Mouse (Mus musculus) thymus, adult 18-20 months (tissue): Measurements from ENCODE around the gene Mon2.
"Not testable (repeated sequence)": the region's sequence is repeated elsewhere in the genome, so short reads cannot be mapped to it uniquely, and the experiment has no call there.

Experiments
- DNase-seq, 2 experiments: peaks; one replicate each; pipeline ENCODE4 v3.0.0; 2022; ENCODE audit warnings: mixed read lengths in 2 of 2

Gene Mon2

DNA sequence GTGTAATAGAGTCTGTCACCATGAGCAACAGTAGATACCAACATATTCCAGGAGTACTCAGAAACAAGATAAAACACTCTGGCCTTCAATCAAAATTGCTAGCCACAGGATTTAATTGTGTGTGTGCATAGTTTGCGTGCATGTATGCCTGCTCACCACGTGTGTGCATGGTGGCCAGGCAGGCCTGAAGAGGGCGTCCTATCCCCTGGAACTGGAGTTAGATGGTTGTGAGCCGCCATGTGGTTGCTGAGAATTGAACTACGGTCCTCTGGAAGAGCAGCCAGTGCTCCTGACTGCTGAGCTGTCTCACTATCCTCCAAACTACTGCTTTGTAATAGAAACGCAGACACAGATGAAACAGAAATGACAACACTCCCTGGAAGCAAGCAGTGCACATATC, 85.7 kb downstream of the Mon2 start:
- no peak for DNase-seq

DNA sequence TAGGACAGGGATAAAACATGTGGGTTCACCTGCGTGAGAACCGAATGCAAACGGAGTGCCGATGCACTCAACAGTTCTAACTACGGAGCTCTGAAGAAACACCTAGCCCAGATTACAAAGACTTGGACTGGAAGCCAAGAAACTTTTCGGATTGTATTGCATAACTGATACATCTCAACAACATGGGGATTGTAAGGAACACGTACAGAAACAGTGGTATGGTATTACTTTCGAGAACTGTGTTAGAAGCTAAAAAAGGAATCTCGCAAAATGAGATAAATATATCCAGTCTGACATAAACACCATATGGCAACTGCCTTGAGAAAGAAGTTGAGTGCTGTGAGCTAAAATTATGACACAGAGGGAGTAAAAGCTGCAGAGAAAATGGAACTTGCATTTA, 86.4 kb downstream of the Mon2 start:
- DNase-seq: no peak

GRCm38 (mm10) chr10:122988372-122988771, 87.9 kb downstream of the Mon2 start:
- no peak for DNase-seq

- peak; percentile 23 to 59 for DNase-seq
Measured at GRCm38 (mm10) chr10:122987671-122988128, 88.6 kb downstream of the Mon2 start.

DNA sequence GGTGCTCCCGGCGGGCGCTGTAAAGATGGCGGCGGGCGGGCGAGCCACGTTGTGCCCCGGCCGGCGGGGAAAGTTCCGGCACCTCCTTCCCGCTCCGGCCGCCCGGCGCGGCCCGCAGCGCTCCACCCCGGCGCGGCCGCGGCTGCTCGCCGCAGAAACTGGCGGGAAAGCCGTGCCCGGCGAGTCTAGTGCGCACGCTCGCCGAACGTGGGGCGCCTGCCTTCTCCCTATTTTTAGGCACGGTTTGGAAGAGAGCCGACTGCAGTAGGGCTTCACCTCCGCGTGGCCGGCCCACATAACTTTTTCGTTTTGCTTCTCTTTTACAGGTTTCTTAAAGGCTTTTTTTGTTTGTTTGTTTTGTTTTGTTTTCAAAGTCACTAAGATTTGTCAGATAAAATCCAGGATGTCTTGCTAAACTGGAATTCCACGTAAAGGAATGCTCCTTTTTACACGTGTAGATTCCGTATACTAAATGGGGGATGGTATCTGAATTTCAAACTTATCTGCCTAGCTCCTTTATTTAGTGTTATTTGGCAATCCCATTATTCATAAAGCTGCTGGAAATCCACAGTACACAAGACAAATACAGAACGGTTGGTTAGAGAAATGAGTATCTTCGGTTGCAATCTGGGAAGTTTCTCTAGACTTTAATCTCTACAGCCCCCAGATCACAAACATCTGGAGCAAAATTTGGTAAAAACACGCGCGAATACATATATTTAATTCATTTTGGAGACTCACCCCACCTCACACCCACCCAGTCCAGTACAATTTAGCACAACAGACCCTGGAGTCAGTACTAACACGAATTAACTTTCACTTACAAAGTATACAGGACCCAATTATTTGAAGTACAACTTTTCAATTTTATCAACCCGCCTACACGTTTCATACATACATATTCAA, 89.7 kb downstream of the Mon2 start:
- peak; percentile 49 to 55 for DNase-seq

GRCm38 (mm10) chr10:122985515-122986319, 90.6 kb downstream of the Mon2 start:
- DNase-seq: peak; percentile 73 to 75

DNA sequence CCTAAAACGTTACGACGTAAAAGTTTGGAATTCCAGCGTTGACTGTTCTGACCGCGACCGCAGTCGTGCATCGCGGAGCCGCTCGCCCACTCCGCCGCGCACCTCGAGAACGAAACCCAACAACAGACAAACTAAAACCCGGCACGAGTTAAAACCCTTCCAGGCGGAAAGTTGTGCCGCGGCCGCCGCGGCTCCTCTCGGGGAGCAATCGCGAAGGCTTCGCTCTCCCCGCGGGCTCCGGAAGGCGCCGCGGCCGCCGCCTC, 91.1 kb downstream of the Mon2 start:
- peak in 1 of 2 experiments; percentile 41 for DNase-seq

DNA sequence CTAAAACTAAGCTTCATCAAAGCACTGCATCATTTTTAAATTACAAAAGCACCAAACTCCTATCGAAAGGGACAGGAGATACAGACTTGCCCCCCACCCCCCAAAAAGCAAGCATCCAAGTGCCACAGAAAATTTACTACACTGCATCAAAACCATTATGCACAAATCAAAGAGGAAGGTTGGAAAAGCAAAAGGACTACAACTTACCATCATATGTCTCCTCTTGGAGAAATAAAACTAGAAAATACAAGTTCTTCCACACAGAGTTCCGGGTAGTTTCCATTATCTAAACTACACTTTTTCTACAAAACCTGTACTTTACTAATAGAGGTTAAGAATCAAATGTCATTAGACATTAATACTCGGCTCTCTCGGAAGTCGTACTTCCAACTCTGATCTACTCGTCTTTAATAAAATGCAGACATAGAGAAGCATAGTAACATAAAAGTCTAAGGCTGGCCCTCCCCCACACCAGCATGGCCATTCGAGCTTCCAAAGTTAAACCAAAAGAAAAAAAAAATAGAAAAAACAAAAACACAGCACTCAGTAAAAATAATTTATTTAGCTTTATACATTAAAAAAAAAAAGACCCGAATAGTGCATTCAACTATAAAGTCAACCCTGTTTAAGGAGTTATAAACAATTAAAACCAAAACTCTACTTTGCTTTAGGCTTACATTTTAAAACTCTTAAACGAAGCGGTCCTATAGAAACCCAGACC, 91.6 kb downstream of the Mon2 start:
- no peak for DNase-seq

- no peak for DNase-seq
Measured at GRCm38 (mm10) chr10:122983579-122984530, 92.5 kb downstream of the Mon2 start.

GRCm38 (mm10) chr10:122982909-122983578, 93.3 kb downstream of the Mon2 start:
- DNase-seq: no peak

GRCm38 (mm10) chr10:122980123-122980522, 96.2 kb downstream of the Mon2 start:
- DNase-seq: no peak

DNA sequence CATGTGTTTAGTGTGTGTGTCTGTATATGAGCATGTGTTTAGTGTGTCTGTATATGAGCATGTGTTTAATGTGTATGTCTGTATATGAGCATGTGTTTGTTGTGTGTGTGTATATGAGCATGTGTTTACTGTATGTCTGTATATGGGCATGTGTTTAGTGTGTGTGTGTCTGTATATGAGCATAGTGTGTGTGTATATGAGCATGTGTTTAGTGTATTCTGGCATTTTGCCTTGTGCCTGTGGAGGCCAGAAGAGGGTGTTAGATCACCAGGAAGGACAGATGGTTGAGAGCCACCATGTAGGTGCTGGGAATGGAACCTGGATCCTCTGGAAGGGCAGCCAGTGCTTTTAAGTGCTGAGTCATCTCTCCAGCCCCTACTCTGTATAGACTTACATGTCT, 96.9 kb downstream of the Mon2 start:
- no peak for DNase-seq

DNA sequence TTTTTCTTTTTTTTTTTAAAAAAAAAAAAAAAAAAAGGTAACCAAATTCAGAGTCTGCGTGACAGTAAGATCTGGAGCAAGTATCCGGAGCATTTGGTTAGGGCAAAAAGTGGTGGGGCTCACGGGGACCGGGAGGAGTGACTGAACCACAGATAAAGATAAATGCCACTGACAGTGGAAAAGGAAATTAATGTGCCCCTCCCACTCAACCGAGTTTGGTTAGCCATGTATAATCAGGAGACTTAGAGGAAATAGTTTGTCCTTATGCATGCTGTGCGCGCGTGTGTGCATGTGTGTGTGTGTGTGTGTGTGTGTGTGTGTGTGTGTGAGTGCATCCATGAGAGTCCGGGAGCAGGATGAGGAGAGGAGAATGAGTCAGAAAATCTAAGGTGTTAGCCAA, 100.3 kb downstream of the Mon2 start:
- DNase-seq: no peak

DNA sequence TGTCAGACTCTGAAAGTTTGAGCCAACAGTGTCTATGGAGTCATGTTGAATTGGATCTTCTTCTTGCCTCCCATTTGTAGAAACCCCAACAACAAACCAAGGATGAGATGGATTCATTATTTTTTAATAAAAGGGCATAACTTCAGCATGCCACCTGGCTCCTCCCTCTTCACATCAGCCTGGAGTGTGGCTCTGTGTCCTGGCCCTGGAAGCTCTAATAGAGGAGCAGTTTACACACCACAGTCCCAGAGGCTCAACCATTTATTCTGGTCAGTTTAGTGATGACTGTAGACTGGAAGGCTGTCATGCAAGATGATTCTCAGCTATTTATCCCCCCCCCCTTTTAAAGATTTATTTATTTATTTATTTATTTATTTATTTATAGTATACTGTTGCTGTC, 103.1 kb downstream of the Mon2 start:
- DNase-seq: no peak

GRCm38 (mm10) chr10:122970188-122970587, 106.1 kb downstream of the Mon2 start:
- no peak for DNase-seq

DNA sequence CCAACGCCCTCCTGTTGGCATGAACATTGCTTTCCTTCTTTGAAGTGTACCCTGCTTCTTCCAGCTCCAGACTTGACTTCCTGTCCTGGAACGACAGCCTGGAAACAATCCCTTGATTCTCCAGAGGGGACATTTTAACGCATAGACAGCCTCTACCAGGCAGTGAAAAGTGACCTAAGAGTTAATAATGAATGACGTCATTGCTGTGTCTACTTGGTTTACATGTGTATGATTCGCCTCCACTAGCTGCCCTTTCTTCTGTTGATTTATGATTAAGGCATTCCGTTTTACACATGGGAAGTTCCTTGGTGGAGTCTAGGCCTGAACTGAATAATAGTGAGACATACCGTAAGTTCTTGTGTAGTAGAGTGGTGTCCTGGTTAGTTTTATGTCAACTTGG, 109.9 kb downstream of the Mon2 start:
- DNase-seq: no peak

DNA sequence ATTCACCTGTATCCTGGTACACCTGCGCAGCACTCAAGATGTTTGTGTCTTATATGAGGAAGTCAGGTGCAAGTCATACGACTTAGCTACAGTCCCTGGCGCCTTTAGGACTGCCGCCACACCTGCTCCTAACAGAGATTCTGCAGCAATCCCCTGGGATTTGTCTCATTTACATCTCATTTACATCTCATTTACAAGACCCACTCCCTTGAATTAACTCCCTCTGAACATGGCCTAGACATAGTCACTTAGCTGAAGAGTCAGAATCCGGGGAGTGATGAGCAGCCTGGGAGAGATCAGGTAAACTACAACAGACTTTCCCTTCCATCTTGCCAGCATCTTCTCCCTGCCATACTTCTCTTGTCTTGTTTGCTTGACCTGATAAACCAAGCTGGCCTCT, 110.7 kb downstream of the Mon2 start:
- DNase-seq: not testable (repeated sequence)

- DNase-seq: no peak
Measured at GRCm38 (mm10) chr10:122964241-122964636, 112.1 kb downstream of the Mon2 start.

GRCm38 (mm10) chr10:122963463-122964240, 112.7 kb downstream of the Mon2 start:
- DNase-seq: no peak

DNA sequence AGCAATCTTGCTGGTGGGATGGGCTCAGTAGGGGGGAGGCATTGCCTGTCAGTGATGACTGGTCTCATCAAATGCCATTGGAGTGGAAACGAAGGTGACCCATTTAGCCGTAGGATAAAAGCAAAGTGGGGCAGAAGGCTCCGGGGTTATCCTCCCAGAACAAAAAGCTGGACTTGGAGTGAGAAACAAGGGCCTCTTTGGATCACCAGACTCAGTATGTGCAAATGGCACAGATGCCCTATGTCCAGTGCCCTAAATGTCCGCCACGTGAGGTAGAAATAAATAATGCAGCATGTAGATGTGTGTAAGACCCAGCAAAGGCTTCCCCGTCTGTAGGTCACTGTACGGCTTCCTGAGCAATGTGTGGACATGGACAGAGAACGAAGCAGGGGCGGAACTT, 113.7 kb downstream of the Mon2 start:
- DNase-seq: no peak

DNA sequence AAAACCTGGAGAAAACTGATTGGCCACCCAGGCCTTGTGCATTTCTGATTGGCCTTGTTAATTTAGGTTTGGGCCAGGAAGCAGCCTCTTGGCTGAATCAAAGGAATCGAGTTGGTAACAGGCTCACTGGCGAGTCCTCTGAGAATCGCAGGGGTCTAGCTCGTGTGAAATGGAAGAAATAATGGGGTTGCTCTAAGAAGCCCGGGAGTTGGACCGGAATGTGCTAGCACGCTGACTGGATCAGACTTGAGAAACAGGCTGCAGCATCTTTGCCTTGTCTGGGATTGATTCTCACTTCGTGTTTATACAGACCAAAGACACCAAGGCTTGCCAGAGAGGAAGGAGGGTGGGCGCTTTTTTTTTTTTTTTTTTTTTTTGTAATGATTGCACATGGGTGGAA, 114.8 kb downstream of the Mon2 start:
- DNase-seq: no peak
